Mouse (Mus musculus) embryo, embryonic 11 days (tissue): ENCODE data around the gene Ncaph.
A peak's percentile ranks its signal among the peaks of the same experiment; 100 is the strongest.
"Not testable (repeated sequence)": the region's sequence is repeated elsewhere in the genome, so short reads cannot be mapped to it uniquely, and the experiment has no call there.

ENCODE experiments used
- DNase-seq: peaks from one replicate; pipeline ENCODE4 v3.0.0-alpha.2; 2015

Gene Ncaph

GRCm38 (mm10) chr2:127133621-127134461 lies at the start of gene Ncaph:
TSS of gene Ncaph (minus strand) at chr2:127133954.
- DNase-seq, result peak; percentile 95

- DNase-seq, result peak; percentile 92
Measured at GRCm38 (mm10) chr2:127182598-127183381, 49.0 kb upstream of the Ncaph start.

- peak; percentile 69 for DNase-seq
Measured at GRCm38 (mm10) chr2:127166261-127166660, 32.5 kb upstream of the Ncaph start.

- DNase-seq, result no peak
Measured at GRCm38 (mm10) chr2:127165675-127166074, 31.9 kb upstream of the Ncaph start.

- DNase-seq, result no peak
Measured at GRCm38 (mm10) chr2:127145699-127146098, 11.9 kb upstream of the Ncaph start.

GRCm38 (mm10) chr2:127143158-127144063 lies 9.7 kb upstream of the Ncaph start, which contains the start of gene Itpripl1:
TSS of gene Itpripl1 (minus strand) at chr2:127143442.
- DNase-seq, result peak; percentile 81

GRCm38 (mm10) chr2:127142577-127143157 lies 8.9 kb upstream of the Ncaph start:
- no peak for DNase-seq

- no peak for DNase-seq
Measured at GRCm38 (mm10) chr2:127142031-127142430, 8.3 kb upstream of the Ncaph start.

- no peak for DNase-seq
Measured at GRCm38 (mm10) chr2:127140011-127140410, 6.3 kb upstream of the Ncaph start.

GRCm38 (mm10) chr2:127139605-127140004 lies 5.9 kb upstream of the Ncaph start:
- no peak for DNase-seq

GRCm38 (mm10) chr2:127139094-127139493 lies 5.3 kb upstream of the Ncaph start:
- DNase-seq, result no peak

GRCm38 (mm10) chr2:127138449-127138848 lies 4.7 kb upstream of the Ncaph start:
- no peak for DNase-seq

GRCm38 (mm10) chr2:127137838-127138420 lies 4.2 kb upstream of the Ncaph start:
- no peak for DNase-seq

GRCm38 (mm10) chr2:127136979-127137378 lies 3.2 kb upstream of the Ncaph start:
- peak; percentile 74 for DNase-seq

GRCm38 (mm10) chr2:127135255-127135654 lies 1.5 kb upstream of the Ncaph start:
- not testable (repeated sequence) for DNase-seq

- DNase-seq, result no peak
Measured at GRCm38 (mm10) chr2:127131353-127131752, 2.4 kb downstream of the Ncaph start.

GRCm38 (mm10) chr2:127128926-127129325 lies 4.8 kb downstream of the Ncaph start:
- no peak for DNase-seq

- no peak for DNase-seq
Measured at GRCm38 (mm10) chr2:127121591-127122235, 12.0 kb downstream of the Ncaph start.

- DNase-seq, result no peak
Measured at GRCm38 (mm10) chr2:127108986-127109385, 24.8 kb downstream of the Ncaph start.

GRCm38 (mm10) chr2:127092000-127092399 lies 41.8 kb downstream of the Ncaph start:
- DNase-seq, result no peak

- DNase-seq, result not testable (repeated sequence)
Measured at GRCm38 (mm10) chr2:127090151-127090550, 43.6 kb downstream of the Ncaph start.
